Mouse (Mus musculus): ENCODE data around the gene Prss40.
A peak's percentile ranks its signal among the peaks of the same experiment; 100 is the strongest.

Prss40 gene

GRCm38 (mm10) chr1:34560843-34561242 is at the start of gene Prss40:
Prss40 (minus strand) TSS chr1:34560943.
- peak; percentile 80 for DNase-seq

- DNase-seq, result peak; percentile 80
Measured at GRCm38 (mm10) chr1:34602363-34602762, 41.6 kb upstream of the Prss40 start.

GRCm38 (mm10) chr1:34601323-34602047 is 40.7 kb upstream of the Prss40 start:
- DNase-seq, result no peak

GRCm38 (mm10) chr1:34600000-34600399 is 39.3 kb upstream of the Prss40 start:
- DNase-seq, result no peak

- DNase-seq, result no peak
Measured at GRCm38 (mm10) chr1:34587298-34588096, 26.8 kb upstream of the Prss40 start.

GRCm38 (mm10) chr1:34584736-34585135 is 24.0 kb upstream of the Prss40 start:
- DNase-seq, result no peak

GRCm38 (mm10) chr1:34583821-34584263 is 23.1 kb upstream of the Prss40 start:
- no peak for DNase-seq

GRCm38 (mm10) chr1:34582218-34582617 is 21.5 kb upstream of the Prss40 start:
- DNase-seq, result no peak

GRCm38 (mm10) chr1:34579782-34580356 is 19.1 kb upstream of the Prss40 start:
- DNase-seq, result no peak

- no peak for DNase-seq
Measured at GRCm38 (mm10) chr1:34578851-34579781, 18.4 kb upstream of the Prss40 start, which contains the start of gene Amer3. Amer3 (plus strand) TSS chr1:34579657.

GRCm38 (mm10) chr1:34573221-34573620 is 12.5 kb upstream of the Prss40 start:
- DNase-seq, result no peak

- no peak for DNase-seq
Measured at GRCm38 (mm10) chr1:34571431-34571830, 10.7 kb upstream of the Prss40 start.

GRCm38 (mm10) chr1:34569876-34570275 is 9.1 kb upstream of the Prss40 start:
- DNase-seq, result no peak

GRCm38 (mm10) chr1:34568120-34568519 is 7.4 kb upstream of the Prss40 start:
- peak; percentile 54 for DNase-seq

GRCm38 (mm10) chr1:34564383-34565045 is 3.8 kb upstream of the Prss40 start:
- DNase-seq, result no peak

- DNase-seq, result no peak
Measured at GRCm38 (mm10) chr1:34554275-34554674, 6.5 kb downstream of the Prss40 start.

GRCm38 (mm10) chr1:34553690-34554089 is 7.1 kb downstream of the Prss40 start:
- DNase-seq, result no peak

- no peak for DNase-seq
Measured at GRCm38 (mm10) chr1:34547074-34547473, 13.7 kb downstream of the Prss40 start.

GRCm38 (mm10) chr1:34536767-34537485 is 23.8 kb downstream of the Prss40 start:
- DNase-seq, result peak; percentile 80

GRCm38 (mm10) chr1:34536291-34536766 is 24.4 kb downstream of the Prss40 start:
- no peak for DNase-seq
